Mouse (Mus musculus) bone marrow macrophage, adult 2 months (primary cell): ENCODE results near the gene Aacs. TPM values are rescaled to one million over a fixed set of nuclear protein-coding genes. Genes with fewer than 3 reads are reported as not detected.

Experiments
- H3K27ac ChIP-seq: 2 replicates; pipeline ENCODE4 v1.5.1; 2012; ENCODE audit warnings: low read depth, low read length; ENCODE audit not compliant: insufficient read depth
- H3K4me1 ChIP-seq: 2 replicates; pipeline ENCODE4 v1.6.1; 2012; ENCODE audit warnings: low read length; ENCODE audit not compliant: control insufficient read depth, insufficient read depth
- H3K4me3 ChIP-seq: 2 replicates; pipeline ENCODE4 v1.5.1; 2012; ENCODE audit warnings: mild to moderate bottlenecking, low read length, moderate library complexity; ENCODE audit not compliant: insufficient read depth
- CTCF ChIP-seq: IDR thresholded peaks from 2 replicates; pipeline ENCODE4 v1.5.1; 2012; ENCODE audit warnings: low read depth, mild to moderate bottlenecking, low read length, moderate library complexity
- POLR2A ChIP-seq: IDR thresholded peaks from 2 replicates; pipeline ENCODE4 v1.6.1; 2012; ENCODE audit warnings: mild to moderate bottlenecking, low read depth, low read length, borderline replicate concordance
- polyA plus RNA-seq: library from polyadenylated mRNA; stranded (reverse); fragments of >200 nt; gene quantifications from 2 replicates; pipeline ENCODE4 v1.2.4, GENCODE M21; 2012; ENCODE audit not compliant: missing spikeins, insufficient read depth, insufficient read length

The Aacs gene
- polyA plus RNA-seq, 1 experiment, result 10.3 TPM

- Histone ChIP-seq H3K4me3 (no peak overlapping the region), H3K4me1 (no peaks in the 10 kb centered on the region), H3K27ac (no peak overlapping the region)
- TF ChIP-seq CTCF (no peak), POLR2A (no peak)
Observed at GRCm38 (mm10) chr5:125532545-125533224, 57.1 kb downstream of the Aacs start.

- H3K27ac ChIP-seq, result no peak overlapping the region
- TF ChIP-seq POLR2A, result no peak
- TF ChIP-seq CTCF, result no peak
- H3K4me1 ChIP-seq, result no peaks in the 10 kb centered on the region
- H3K4me3 ChIP-seq, result no peak overlapping the region
Observed at GRCm38 (mm10) chr5:125533225-125533900, 57.7 kb downstream of the Aacs start.

GRCm38 (mm10) chr5:125534168-125534610 lies 58.6 kb downstream of the Aacs start:
- TF ChIP-seq CTCF (no peak), POLR2A (no peak)
- Histone ChIP-seq H3K4me1 (no peaks in the 10 kb centered on the region), H3K27ac (no peak overlapping the region), H3K4me3 (no peak overlapping the region)

- Histone ChIP-seq H3K4me3 (no peak overlapping the region), H3K27ac (no peak overlapping the region), H3K4me1 (no peaks in the 10 kb centered on the region)
- no peak for TF ChIP-seq CTCF
- TF ChIP-seq POLR2A, result no peak
Observed at GRCm38 (mm10) chr5:125534611-125535324, 59.2 kb downstream of the Aacs start.

GRCm38 (mm10) chr5:125545090-125545489 lies 69.5 kb downstream of the Aacs start:
- H3K27ac ChIP-seq, result no peak overlapping the region
- no peak overlapping the region for H3K4me3 ChIP-seq
- no peaks in the 10 kb centered on the region for H3K4me1 ChIP-seq
- TF ChIP-seq CTCF (no peak), POLR2A (no peak)

- Histone ChIP-seq H3K4me3 (no peak overlapping the region), H3K27ac (no peak overlapping the region), H3K4me1 (no peaks in the 10 kb centered on the region)
- TF ChIP-seq CTCF (no peak), POLR2A (no peak)
Observed at GRCm38 (mm10) chr5:125546293-125546692, 70.7 kb downstream of the Aacs start.

- Histone ChIP-seq H3K4me1 (no peaks in the 10 kb centered on the region), H3K4me3 (no peak overlapping the region), H3K27ac (no peak overlapping the region)
- no peak for TF ChIP-seq CTCF
Observed at GRCm38 (mm10) chr5:125549750-125550489, 74.3 kb downstream of the Aacs start.

GRCm38 (mm10) chr5:125555732-125556131 lies 80.1 kb downstream of the Aacs start:
- Histone ChIP-seq H3K4me1 (no peaks in the 10 kb centered on the region), H3K27ac (no peak overlapping the region), H3K4me3 (no peak overlapping the region)
- TF ChIP-seq CTCF (no peak), POLR2A (no peak)

- no peak for TF ChIP-seq CTCF
- no peak for TF ChIP-seq POLR2A
- no peak overlapping the region for H3K4me3 ChIP-seq
- no peak overlapping the region for H3K27ac ChIP-seq
- no peaks in the 10 kb centered on the region for H3K4me1 ChIP-seq
Observed at GRCm38 (mm10) chr5:125563492-125563891, 87.9 kb downstream of the Aacs start.
